Mouse (Mus musculus): ENCODE measurements around the gene Simc1. TPM values are rescaled to one million over a fixed set of nuclear protein-coding genes. Genes with fewer than 3 reads are reported as not detected.

Simc1 gene
- total RNA-seq, 2 experiments from 2014 or later = 7.2 to 21.1 TPM

DNA sequence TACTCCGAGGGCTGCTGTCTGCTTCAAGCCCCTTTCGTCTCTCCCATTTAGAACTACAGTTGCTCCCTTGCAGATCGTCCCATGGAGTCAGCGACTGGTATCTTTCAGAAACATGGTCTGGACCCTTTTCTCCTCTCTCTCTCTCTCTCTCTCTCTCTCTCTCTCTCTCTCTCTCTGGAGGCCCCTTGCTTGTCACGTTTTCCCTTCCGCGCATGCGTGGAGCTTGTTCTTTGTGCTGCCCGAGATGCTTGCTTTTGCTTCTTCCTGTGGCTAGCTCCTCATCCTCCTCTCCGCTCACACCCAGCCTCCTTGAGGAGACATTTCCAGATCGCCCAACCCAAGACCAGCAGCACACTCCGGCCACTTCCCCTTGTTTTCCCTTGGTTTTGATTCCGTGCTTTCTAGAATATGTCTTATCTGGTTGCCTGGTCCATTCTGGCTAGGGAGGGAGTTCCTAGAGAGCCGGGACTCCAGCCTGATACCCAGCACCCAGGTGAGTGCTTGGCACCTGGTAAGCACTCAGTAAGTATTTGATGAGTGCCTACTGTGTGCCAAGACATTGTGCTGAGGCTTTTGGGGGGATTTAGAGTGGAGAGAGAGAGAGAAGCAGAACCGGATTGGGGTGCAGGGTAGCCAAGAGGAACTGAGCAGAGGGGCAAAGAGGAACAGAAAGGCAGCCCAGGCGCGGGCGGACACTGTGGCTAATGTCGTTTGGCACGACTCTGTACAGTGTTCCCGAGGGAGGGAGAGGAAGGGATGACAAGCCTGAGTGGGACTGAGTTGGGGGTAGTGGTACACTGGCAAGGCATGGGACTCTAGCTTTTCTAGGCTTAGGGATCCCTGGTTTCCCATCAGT lies 74.3 kb downstream of the Simc1 start:
- no peak for ATAC-seq (replicated peaks; ENCODE audit: low FRiP score, low TSS enrichment, poor library complexity, severe bottlenecking)

DNA sequence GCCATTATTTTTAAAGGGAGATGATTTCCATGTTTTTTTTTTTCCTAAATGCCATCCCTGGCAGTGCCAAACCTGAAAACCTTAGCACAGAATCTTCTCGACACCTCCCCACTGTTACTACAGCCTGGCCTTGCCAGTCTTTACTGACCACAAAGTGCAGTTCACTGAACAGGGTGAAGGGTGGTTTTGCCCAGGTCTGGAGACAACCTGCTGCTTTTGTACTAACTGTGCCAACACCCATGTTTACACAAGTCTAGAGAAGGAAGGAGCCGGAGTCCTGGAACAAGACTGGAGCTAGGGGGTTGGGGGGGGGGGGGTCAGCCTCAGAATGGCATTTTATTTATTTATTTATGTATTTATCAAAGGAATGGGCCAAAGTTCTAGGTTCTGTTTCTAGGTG lies 77.8 kb downstream of the Simc1 start:
- ATAC-seq (replicated peaks; ENCODE audit: low FRiP score, low TSS enrichment, poor library complexity, severe bottlenecking) = no peak

DNA sequence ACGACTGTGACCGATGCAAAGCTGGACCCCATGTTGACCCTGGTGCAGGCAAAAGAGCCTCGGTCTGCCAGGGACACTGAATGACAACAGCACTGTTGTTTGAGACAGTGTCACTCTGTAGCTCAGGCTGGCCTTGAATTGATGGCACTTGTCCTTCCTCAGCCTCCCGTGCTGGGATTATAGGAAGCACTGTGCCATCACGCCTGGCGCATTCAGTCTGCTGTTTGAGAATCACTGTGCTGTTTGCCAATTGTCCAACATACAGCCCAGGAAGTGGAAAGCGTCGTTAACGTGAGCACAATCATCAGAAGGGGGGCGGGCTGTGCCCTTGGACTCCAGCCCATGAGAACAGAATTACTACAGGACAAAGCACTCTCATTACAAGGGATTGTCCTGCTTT lies 78.5 kb downstream of the Simc1 start:
- ATAC-seq (replicated peaks; ENCODE audit: low FRiP score, low TSS enrichment, poor library complexity, severe bottlenecking) = no peak

DNA sequence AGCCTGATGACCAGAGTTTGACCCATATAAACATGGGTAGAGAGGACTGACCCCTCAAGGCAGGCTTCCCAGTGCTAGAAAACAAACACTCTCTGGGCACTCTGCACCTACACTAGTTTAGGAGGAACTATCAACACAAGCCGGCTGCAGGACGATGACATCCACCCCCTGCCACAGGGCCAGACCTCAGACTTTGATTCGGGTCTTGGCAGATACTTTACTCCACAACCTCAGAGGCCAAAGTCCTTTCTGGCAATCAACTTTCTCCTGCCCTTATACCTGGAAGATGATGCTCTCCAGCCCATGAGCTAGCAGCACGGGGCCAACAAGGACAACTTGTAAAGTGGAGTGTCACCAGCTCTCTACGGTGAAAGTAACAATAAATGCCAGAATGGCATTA lies 79.3 kb downstream of the Simc1 start:
- ATAC-seq (replicated peaks; ENCODE audit: low FRiP score, low TSS enrichment, poor library complexity, severe bottlenecking) = no peak

DNA sequence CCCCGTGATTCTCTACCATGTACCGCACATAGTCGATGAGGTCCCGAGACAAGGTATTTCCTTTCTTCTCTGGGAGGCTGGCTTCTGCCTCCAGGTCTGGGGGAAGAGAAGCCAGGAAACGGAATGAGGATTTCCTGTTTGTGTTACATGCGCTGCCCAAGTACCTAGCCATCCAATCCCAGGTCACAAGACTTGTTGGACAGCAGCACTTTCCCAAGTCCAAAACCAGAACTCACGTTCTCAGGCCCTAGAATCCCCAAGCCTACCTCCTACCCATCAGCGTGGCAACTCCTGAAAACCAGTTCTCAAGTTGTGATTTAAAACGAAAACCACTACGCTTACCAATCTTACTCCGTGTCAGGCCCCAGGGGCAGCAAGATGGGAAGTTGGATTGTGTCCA lies 82.3 kb downstream of the Simc1 start:
- no peak for ATAC-seq (replicated peaks; ENCODE audit: low FRiP score, low TSS enrichment, poor library complexity, severe bottlenecking)

DNA sequence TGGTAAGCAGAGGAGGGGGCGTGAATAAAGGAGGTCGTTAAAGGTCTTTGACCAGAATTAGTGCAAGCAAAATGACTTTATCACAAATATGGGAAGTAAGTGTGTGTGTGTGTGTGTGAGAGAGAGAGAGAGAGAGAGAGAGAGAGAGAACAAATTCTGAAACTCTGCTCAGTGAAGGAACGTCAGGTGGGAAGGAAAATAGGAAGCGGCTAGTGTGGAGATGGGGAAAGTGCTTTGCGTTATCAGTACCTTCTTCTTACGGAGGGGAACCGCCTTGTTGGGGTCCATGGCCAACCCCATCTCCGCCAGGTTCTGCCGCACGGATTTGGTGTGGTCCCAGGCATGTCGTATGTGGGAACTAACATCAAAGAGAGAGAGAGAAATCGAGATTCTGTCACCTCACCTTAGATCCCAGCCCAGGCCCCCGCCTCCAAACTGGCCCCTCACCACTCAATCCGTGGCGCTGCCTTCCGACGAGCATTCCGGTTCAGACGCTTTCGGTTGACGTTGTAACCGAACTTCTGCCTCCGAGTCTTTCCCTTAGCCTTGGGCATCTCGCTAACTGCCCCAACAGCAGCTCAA lies 85.9 kb downstream of the Simc1 start:
- ATAC-seq (replicated peaks; ENCODE audit: low FRiP score, low TSS enrichment, poor library complexity, severe bottlenecking) = peak; percentile 45

DNA sequence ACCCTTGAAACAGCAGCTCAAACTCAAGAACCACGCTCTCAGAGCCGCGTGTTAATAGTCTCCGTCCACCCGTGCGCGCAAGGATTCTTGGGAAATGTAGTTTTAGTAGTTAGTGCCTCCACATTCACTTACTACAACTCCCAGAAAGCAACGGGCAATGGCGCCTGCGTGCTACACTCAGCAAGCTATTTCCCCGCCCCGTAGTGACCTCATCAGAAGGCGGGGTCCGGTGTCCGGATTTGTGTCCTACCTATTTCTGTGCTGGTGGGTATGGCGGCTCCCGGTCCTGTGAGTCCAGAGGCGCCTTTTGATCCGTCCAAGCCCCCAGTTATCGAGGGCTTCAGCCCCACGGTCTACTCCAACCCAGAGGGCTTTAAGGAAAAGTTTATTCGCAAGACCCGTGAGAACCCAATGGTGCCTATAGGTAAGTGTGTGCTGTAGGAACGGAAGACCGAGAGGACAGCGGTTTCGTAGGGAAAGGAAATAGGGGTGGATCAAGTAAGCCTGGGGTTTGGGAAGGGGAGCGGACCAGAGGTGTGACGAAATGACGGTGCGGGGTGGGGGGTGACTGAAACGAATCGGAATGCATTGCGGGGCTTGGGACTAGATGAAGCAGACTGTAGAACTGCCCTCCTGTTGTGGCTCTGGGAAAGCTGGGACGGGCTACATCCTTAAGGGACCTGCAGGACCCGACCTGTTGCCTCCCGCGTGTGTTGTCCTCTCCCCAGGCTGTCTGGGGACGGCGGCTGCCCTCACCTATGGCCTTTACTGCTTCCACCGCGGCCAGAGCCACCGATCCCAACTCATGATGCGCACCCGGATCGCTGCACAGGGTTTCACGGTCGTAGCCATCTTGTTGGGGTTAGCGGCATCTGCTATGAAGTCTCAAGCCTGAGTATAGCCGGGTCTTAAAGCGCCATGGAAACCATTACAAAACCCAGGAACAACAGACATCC lies 86.7 kb downstream of the Simc1 start, which contains the start of the genes Nop16 and Higd2a:
Nop16 (minus strand) TSS at position 95 of the 956 bp plus-strand sequence.
Higd2a (plus strand) TSS at position 212 of the 956 bp plus-strand sequence.
- ATAC-seq (replicated peaks; ENCODE audit: low FRiP score, low TSS enrichment, poor library complexity, severe bottlenecking) = peak; percentile 92

DNA sequence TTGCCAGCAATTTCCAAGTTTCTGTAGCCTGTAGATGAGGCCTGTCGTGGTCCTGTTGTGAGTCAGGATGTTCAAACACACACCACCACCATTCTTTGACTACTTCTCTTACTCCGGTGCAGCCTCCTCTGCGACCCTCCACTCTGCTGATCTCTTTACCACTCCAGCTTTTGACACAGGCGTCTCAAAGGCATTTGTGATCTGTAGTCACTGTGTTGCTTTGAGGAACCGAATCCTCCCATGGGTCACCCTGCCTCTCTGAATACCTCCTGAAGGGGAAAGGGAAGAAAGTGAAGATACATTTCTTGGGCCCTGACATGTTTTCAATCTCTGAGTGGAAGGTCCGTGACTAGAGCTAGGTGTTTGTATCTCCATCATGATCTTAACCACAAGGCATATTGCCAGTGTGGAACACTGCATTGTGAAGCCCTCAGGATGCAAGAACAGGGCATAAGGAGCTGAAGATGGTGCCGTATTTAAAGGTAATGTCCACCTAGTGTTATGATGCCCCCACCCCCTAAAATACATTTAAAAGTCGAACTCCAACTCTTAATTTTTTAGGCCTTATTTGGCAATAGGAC lies 88.3 kb downstream of the Simc1 start:
- ATAC-seq (replicated peaks; ENCODE audit: low FRiP score, low TSS enrichment, poor library complexity, severe bottlenecking) = no peak

DNA sequence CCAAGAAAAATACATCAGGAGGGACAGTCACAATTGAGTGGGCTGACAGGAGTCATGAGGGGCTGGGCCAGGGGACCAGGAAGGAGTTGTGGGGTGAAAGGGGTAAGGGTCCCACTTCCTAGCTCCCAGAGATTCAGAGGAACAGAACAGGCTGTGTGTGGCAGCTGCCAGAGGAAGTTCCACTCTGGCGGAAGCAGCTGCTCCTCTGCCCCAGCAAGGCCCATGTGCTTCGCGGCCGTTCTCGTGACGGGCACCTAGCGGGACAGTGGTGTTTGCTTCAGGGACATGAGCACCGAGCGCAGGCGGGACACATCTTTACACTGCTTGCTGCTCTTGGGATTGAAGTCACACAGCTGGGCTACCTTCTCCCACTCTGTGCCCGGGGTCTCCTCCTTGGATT lies 90.0 kb downstream of the Simc1 start:
- ATAC-seq (replicated peaks; ENCODE audit: low FRiP score, low TSS enrichment, poor library complexity, severe bottlenecking) = no peak

DNA sequence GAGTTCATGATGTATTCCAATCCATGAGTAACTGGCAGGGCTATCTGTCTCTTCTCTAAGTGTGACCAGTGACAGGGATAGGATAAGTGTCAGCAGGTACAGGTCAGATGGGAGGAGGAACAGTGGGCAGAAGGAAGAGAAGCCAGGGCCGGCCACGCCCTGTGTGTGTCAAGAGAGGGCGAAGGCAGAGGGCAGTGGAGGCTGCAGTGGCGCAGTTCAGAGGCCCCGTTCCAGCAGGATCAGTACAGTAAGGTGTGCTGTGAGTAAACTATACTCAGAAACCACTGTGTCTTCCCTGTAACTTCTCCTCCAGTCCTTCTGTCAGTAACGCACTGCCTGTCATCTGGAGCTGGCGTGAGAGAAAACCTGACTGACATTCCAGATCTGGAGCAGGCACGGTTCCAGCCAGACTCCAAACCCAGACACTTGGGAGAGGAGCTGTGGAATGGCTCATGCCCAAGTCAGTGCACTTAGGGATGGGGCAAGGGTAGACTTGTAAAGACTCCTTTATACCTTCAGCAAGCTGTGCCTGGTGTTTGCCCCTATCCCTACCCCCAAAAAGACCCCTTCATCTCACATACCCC lies 92.6 kb downstream of the Simc1 start:
- ATAC-seq (replicated peaks; ENCODE audit: low FRiP score, low TSS enrichment, poor library complexity, severe bottlenecking) = no peak

DNA sequence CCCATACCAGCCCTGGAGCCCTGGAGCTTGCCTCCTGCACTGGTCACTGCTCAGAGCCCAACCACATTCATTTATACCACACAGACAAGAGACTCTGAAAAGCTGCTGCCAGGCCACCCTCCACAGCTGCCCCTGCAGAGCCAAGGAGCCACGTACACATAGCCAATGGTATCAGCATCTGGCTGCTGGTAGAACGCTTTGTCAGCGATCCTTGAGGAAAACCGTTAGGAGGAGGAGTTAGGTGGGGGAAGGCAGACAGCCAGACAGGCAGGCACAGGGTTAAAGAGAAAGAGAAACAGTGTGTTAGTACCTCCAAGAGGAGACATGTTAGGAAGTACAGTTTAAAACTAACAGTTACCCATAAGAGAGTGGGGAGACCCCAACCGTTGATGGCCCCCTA lies 93.3 kb downstream of the Simc1 start:
- ATAC-seq (replicated peaks; ENCODE audit: low FRiP score, low TSS enrichment, poor library complexity, severe bottlenecking) = no peak

DNA sequence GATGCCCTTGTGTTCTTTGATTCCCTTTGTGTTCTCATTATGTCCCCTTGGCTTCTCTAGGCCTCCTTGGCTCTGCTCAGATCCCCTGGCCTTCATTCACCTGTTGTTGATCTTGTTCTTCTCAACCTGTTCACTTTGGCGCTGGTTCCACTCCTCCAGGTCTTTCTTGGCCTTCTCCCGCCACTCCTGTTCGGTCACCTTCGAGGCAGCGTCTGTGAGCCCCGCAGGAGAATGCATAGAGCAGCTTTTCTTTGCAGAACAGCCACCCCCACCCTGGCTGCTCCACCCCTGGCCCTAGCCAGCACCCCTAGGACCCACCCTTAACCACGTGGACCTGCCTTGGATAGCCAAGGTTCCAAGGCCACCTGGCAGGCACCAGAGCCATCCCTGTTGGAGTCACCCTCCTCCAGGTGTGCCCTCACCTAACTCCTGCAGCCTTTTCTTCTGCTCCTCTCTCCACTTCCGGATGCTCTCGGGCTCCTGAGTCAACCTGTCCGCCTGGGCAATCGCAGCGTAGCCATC lies 95.1 kb downstream of the Simc1 start:
- no peak for ATAC-seq (replicated peaks; ENCODE audit: low FRiP score, low TSS enrichment, poor library complexity, severe bottlenecking)

Other genes starting within 250 kb of the Simc1 start
- 3.8 and 17.6 TPM in 2 replicates for gene Cplx2, start 132.4 kb upstream of the Simc1 start, total RNA-seq (2014; fragmentation: Nextera tagmentation)
- gene Cplx2, start 132.4 kb upstream of the Simc1 start, total RNA-seq (2017) = 2.1 and 3.0 TPM in 2 replicates
- 30.0 and 40.1 TPM in 2 replicates for gene Thoc3, start 34.9 kb upstream of the Simc1 start, total RNA-seq (2014; fragmentation: Nextera tagmentation)
- gene Thoc3, start 34.9 kb upstream of the Simc1 start, total RNA-seq (2017) = 37.3 and 62.5 TPM in 2 replicates
- gene 4833439L19Rik, start 61.7 kb downstream of the Simc1 start, total RNA-seq (2014; fragmentation: Nextera tagmentation) = 46.8 and 49.8 TPM in 2 replicates
- 17.8 and 35.2 TPM in 2 replicates for gene 4833439L19Rik, start 61.7 kb downstream of the Simc1 start, total RNA-seq (2017)
- gene Arl10, start 71.2 kb downstream of the Simc1 start, total RNA-seq (2014; fragmentation: Nextera tagmentation) = 9.0 and 16.5 TPM in 2 replicates
- gene Arl10, start 71.2 kb downstream of the Simc1 start, total RNA-seq (2017) = not detected in 2 replicates
- 57.6 and 76.1 TPM in 2 replicates for gene Nop16, start 86.3 kb downstream of the Simc1 start, total RNA-seq (2014; fragmentation: Nextera tagmentation)
- 66.3 and 124 TPM in 2 replicates for gene Nop16, start 86.3 kb downstream of the Simc1 start, total RNA-seq (2017)
- 101 and 117 TPM in 2 replicates for gene Higd2a, start 86.4 kb downstream of the Simc1 start, total RNA-seq (2014; fragmentation: Nextera tagmentation)
- 24.4 and 40.6 TPM in 2 replicates for gene Higd2a, start 86.4 kb downstream of the Simc1 start, total RNA-seq (2017)
- 12.1 and 15.2 TPM in 2 replicates for gene Cltb, start 107.6 kb downstream of the Simc1 start, total RNA-seq (2014; fragmentation: Nextera tagmentation)
- gene Cltb, start 107.6 kb downstream of the Simc1 start, total RNA-seq (2017) = 20.0 and 26.3 TPM in 2 replicates
- gene Faf2, start 118.0 kb downstream of the Simc1 start, total RNA-seq (2014; fragmentation: Nextera tagmentation) = 42.6 and 46.2 TPM in 2 replicates
- 43.6 and 44.7 TPM in 2 replicates for gene Faf2, start 118.0 kb downstream of the Simc1 start, total RNA-seq (2017)
- gene Rnf44, start 190.1 kb downstream of the Simc1 start, total RNA-seq (2014; fragmentation: Nextera tagmentation) = 92.1 and 118 TPM in 2 replicates
- gene Rnf44, start 190.1 kb downstream of the Simc1 start, total RNA-seq (2017) = 12.7 and 17.9 TPM in 2 replicates
- gene Cdhr2, start 197.7 kb downstream of the Simc1 start, total RNA-seq (2014; fragmentation: Nextera tagmentation) = not detected in 2 replicates
- gene Cdhr2, start 197.7 kb downstream of the Simc1 start, total RNA-seq (2017) = not detected in 2 replicates
- not detected in 2 replicates for gene Gprin1, start 246.1 kb downstream of the Simc1 start, total RNA-seq (2014; fragmentation: Nextera tagmentation)
- gene Gprin1, start 246.1 kb downstream of the Simc1 start, total RNA-seq (2017) = not detected in 2 replicates

Measured in megakaryocyte-erythroid progenitor cell, adult 5-6 weeks (primary cell).